Mouse (Mus musculus): ENCODE results near the gene Chmp2b. TPM values are rescaled to one million over a fixed set of nuclear protein-coding genes. Genes with fewer than 3 reads are reported as not detected.

The Chmp2b gene
- polyA plus RNA-seq, 1 experiment from 2014 or later, result 43.6 TPM

DNA sequence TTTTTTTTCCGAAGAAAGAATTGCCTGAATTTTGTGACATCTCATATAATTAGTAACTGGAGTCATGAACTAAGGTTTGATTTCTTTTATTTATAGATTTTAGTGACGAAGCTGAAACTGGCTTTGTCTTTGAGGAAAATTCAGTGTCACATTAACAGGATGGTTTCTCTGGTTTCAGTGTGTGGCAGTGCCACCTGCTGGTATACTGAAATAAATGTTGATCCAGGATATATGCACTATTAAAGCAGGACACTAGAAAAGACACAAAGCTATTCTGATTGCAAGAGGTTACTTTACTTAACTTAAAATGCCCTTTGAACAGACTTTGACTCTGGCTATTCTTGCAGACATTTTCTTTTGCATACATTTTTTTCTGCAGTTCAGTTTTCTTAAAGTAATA lies 65.5 kb downstream of the Chmp2b start:
- no peak overlapping the region for H3K4me2 ChIP-seq
- no peaks in the 10 kb centered on the region for H3K9me3 ChIP-seq
- H3K36me3 ChIP-seq (replicated peaks), result no peaks in the 10 kb centered on the region
- no peaks in the 10 kb centered on the region for H3K4me1 ChIP-seq
- no peak overlapping the region for H3K9ac ChIP-seq
- H3K27ac ChIP-seq, result no peak overlapping the region
- WGBS, result 50% methylated on average over 2 of the region's 2 CpGs
- ATAC-seq (ENCODE audit: low FRiP score), result peak; percentile 58; the same call in 1 of the 2 replicates
- no peaks in the 10 kb centered on the region for H3K27me3 ChIP-seq
- H3K4me3 ChIP-seq (replicated peaks), result no peak overlapping the region

DNA sequence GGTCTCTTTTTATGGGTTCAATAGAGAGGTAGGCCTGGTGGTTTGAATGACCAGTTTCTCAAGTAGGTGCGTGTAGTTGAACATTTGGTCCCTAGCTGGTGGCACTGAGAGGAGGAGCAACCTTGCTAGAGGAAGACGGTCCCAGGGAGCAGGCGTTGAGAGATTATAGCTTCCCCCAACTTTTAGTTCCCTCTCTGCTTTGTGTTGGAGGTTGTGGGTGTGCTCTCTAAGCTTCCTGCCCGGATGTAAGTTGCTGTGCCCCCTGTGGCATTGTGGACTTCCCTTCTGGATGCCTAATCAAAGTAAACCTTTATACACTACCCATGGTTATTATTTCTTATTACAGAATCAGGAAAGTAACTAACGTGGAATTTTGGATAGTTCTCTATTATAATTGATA lies 66.5 kb downstream of the Chmp2b start:
- WGBS, result 80% methylated on average over 5 of the region's 5 CpGs

More for the DNA sequence above, 66.5 kb downstream of the Chmp2b start:
- H3K27me3 ChIP-seq, result no peaks in the 10 kb centered on the region
- no peak overlapping the region for H3K9ac ChIP-seq
- H3K36me3 ChIP-seq (replicated peaks), result no peaks in the 10 kb centered on the region
- no peak overlapping the region for H3K4me2 ChIP-seq
- no peak overlapping the region for H3K4me3 ChIP-seq (replicated peaks)
- H3K9me3 ChIP-seq, result no peaks in the 10 kb centered on the region
- H3K27ac ChIP-seq, result no peak overlapping the region
- H3K4me1 ChIP-seq, result no peaks in the 10 kb centered on the region
- ATAC-seq (ENCODE audit: low FRiP score), result no peak

Other genes with a start within 250 kb of the Chmp2b start
- not detected in 2 replicates for gene Pou1f1, start 42.2 kb downstream of the Chmp2b start, polyA plus RNA-seq (2016; fragmentation: Nextera tagmentation; extraction: Ambion mirVana)